Mouse (Mus musculus): ENCODE measurements around the gene Fam222b. TPM values are rescaled to one million over a fixed set of nuclear protein-coding genes. Genes with fewer than 3 reads are reported as not detected.

Gene Fam222b
- total RNA-seq, 2 experiments from 2014 or later, result 27.5 to 32.1 TPM

DNA sequence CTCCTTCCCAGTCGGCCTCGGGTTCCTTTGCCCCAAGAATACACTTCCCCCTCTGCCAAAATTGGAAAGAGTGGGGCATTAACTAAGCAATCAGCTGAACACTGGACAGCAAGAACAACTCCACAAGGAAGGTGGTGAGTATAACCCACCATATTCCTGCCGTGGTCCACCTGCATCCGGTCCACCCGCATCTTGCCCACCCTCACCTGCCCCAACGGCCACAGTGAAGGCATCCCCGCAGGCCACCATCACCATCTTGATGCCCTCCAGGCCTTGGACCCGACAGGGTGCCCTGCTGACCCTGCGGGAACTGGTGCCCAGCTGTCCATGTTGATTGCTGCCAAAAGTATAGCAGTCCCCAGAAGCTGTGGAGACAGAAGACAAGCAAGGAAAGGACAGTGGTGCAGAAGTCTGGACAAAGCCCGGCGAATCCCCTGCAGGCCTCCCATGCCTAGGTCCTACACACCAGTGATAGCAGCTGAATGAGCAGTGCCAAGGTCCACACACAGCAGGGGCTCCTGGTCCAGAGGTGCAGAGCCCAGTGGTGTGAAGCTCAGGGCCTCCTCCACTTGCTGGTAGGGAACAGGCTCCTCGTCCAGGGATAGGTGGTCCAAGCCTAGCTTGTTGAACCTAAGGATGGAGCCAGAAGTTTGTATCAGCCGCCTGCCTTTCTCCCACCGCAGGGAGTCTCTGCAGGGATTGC lies 72.9 kb downstream of the Fam222b start:
- Histone ChIP-seq H3K27ac (no peak overlapping the region), H3K4me3 (no peak overlapping the region)
- no peak for DNase-seq (ENCODE audit: extremely low spot score in 1 of 2, low spot score in 2 of 2)
- intact Hi-C loops (cut with DNase I), result no loop called here
- TF ChIP-seq CTCF (IDR thresholded peaks at IDR 0.05), result no peak

DNA sequence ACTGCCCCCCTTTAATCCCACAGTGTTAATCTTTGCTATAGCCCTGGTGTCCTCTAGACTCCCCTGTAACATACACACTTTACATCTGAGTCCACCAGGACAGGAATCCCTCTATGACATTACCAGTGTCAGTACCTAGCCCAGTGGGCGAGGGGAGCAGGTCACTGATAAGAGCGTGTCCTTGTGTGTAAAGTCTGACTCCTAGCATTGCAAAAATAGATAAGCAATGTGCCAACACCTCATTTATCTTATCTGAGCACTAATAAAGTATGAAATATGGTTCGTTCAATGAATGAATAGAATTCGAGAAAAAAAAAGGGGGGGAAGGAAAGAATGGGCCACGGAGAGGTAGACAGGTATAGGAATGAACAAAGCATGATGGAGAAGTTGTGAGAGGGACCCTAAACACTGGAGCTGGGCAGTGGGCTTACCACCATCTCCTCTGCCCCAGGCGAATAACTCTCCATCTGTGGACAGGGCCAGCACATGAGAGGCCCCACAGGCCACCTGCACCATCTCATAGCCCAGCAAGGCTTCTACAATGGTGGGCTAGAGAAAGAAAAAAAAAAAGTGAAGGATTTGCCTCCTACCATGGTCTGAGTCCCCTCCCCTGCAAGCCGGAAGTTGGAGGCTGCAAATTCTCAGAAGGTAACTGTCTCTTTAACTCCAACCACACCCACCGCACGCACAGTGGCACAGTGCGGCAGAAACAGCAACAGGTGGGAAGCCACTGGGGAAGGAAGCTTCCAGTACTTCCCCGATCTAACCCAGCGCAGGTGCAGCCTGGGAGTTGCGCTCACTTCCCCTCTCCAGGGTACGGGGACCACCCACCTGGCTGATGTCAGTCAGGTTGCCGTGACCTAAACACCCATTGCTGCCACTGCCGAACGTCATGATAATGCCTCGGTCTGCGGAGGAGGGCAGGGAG lies 74.3 kb downstream of the Fam222b start:
- TF ChIP-seq CTCF (IDR thresholded peaks at IDR 0.05), result no peak
- H3K27ac ChIP-seq, result no peak overlapping the region
- H3K4me3 ChIP-seq, result no peak overlapping the region
- intact Hi-C loops (cut with DNase I), result no loop called here
- no peak for DNase-seq (ENCODE audit: extremely low spot score in 1 of 2, low spot score in 2 of 2)

DNA sequence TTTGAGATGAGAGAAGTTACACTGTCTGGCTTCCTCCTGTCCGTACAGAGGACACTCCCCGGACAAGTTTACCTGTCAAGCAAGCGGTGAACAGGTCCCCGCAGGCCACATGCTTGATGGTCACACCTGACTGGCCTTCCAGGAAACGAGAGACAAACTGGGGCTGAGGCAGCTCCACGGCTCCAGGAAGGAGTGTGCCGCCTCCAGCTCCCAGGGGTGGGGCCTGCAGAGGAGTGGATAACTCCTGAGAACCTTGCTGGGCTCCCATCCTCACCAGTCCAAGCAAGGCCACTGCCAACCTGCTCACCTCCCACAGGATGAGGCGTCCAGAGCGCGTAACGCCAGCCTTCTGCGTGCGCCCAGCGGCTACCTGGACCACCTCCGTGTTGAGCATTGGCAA lies 75.8 kb downstream of the Fam222b start:
- no peak for DNase-seq (ENCODE audit: extremely low spot score in 1 of 2, low spot score in 2 of 2)
- Histone ChIP-seq H3K4me3 (no peak overlapping the region), H3K27ac (no peak overlapping the region)
- TF ChIP-seq CTCF (IDR thresholded peaks at IDR 0.05), result no peak
- intact Hi-C loops (cut with DNase I), result no loop called here

DNA sequence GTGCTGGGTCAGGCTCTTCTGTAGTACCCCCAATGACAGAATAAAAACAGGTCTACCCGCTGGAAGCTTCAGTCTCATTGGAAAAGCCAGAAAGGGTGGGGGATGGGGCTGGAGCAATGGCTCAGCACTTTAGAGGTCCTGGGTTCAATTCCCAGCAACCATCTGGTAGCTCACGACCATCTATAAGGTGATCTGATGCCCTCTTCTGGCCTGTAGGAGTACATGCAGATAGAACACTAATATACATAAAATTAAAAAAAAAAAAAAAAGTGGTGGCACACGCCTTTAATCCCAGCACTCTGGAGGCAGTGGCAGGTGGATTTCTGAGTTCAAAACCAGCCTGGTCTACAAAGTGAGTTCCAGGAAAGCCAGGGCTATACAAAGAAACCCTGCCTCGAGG lies 76.9 kb downstream of the Fam222b start:
- intact Hi-C loops (cut with DNase I), result no loop called here
- peak; percentile 18 for TF ChIP-seq CTCF (IDR thresholded peaks at IDR 0.05)
- Histone ChIP-seq H3K27ac (no peak overlapping the region), H3K4me3 (no peak overlapping the region)
- DNase-seq (ENCODE audit: extremely low spot score in 1 of 2, low spot score in 2 of 2), result no peak

DNA sequence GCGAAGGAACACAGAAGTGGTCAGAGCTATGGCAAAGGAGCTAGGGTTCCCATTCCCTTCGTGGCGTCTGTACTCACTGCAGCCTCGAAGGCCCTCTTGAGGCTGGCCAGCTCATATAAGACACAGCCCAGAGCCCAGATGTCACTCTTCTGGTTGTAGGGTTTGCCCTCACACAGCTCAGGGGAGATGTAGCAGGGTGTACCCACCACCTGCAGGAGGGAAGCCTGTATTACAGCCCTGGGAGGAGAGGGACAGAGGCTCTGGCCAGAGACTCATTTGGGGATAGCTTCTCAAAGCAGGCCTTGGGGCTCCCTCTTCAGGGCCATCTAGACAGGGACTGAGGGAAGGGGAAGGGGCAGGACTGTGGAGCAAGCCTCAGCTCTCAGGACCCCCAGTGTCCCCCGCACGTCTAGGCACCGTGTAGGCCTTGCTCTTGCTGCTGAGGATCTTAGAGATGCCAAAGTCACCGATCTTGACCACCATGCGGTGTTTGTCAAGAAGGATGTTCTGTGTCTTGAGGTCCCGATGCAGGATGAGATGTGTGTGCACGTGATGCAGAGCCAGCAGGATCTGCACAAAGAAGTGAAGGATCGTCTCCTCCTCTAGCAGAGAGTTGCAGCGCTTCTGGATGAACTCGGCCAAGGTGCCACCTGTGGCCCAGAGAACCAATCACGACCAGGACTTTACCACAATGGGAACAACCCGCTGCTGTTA lies 77.7 kb downstream of the Fam222b start:
- no peak for DNase-seq (ENCODE audit: extremely low spot score in 1 of 2, low spot score in 2 of 2)
- TF ChIP-seq CTCF (IDR thresholded peaks at IDR 0.05), result peak; percentile 8; the same call in 1 of the 2 replicates
- intact Hi-C loops (cut with DNase I), result no loop called here
- Histone ChIP-seq H3K27ac (no peak overlapping the region), H3K4me3 (no peak overlapping the region)

DNA sequence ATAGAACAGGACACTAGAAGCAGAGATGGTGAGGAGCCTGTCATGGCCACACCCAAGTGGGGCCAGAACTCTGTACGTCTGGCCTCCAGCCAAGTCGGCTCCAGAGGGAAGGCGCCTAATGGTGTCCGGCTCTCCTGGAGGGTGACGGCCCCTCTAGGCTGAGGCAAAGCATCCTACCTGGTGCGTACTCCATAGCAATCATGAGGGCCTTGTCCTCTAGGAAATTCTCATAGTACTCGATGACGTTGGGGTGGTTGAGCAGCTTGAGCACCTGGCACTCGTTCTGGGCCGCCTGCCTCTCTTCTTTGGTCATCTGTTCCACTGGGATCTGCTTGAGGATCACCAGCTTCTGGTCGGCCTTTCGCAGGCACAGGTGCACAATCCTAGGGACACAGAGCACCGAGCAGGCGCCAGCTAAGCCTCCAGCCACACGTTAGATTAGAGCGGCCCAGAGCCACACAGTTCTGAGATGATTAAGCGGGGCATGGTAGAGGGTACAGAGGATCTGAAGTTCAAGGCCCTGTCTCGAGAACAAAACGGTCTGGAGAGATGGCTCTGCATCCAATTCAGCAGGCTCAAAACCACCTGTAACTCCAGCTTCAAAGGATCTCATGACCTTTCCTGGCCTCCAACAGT lies 78.4 kb downstream of the Fam222b start:
- intact Hi-C loops (cut with DNase I), result no loop called here
- DNase-seq (ENCODE audit: extremely low spot score in 1 of 2, low spot score in 2 of 2), result no peak
- TF ChIP-seq CTCF (IDR thresholded peaks at IDR 0.05), result no peak
- H3K27ac ChIP-seq, result no peak overlapping the region
- H3K4me3 ChIP-seq, result no peak overlapping the region

DNA sequence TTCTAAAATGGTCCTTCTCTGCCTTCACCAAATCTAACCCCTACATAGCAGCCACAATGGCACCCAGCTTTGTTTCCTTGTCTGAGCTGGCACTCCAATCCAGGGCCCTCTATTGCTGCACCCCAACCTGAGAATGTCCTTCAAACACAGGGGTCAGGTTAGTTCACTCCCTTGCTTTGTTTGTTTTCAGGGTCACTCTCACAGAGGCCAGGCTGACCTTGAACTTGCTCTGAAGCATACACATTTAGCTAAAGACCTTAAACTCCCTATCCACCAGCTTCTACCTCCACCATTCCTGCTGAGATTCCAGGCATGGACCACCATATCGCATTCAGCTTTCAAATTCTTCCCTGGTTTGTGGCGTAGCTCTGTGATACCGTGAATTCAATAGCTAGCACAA lies 80.0 kb downstream of the Fam222b start:
- no peak for DNase-seq (ENCODE audit: extremely low spot score in 1 of 2, low spot score in 2 of 2)
- H3K4me3 ChIP-seq, result no peak overlapping the region
- H3K27ac ChIP-seq, result no peak overlapping the region
- intact Hi-C loops (cut with DNase I), result no loop called here
- no peak for TF ChIP-seq CTCF (IDR thresholded peaks at IDR 0.05)

DNA sequence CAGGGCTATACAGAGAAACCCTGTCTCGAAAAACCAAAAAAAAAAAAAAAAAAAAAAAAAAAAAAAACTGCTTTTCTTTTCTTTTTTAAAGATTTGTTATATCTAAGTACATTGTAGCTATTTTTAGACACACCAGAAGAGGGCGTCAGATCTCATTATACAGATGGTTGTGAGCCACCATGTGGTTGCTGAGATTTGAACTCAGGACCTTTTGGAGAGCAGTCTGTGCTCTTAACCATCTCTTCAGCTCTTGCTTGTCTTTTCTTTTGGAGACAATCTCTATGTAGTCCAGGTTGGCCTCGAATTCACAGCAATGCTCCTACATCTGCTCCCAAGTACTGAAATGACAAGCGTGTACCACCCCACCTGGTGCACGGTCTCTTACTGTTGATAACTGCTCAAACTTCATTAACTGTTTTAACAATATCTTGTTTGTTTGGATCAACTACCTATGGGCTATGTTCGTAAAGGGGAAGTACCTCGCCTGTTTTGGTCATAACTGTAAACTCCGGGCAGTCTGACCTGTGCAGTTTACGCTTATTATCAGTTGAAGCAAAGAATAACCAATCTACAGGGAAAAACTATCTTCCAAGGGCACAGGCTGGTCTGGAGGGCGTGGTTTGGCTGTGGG lies 81.4 kb downstream of the Fam222b start:
- intact Hi-C loops (cut with DNase I), result loop anchor here (2.0 to 5.0 kb wide), 2 partner anchors 17 to 139 kb away; partner anchors contain the start of gene Flot2
- TF ChIP-seq CTCF (IDR thresholded peaks at IDR 0.05), result peak; percentile 12; the same call in 1 of the 2 replicates
- Histone ChIP-seq H3K27ac (no peak overlapping the region; the same call in 1 of the 2 replicates), H3K4me3 (peak overlapping the region; percentile 58)
- no peak for DNase-seq (ENCODE audit: extremely low spot score in 1 of 2, low spot score in 2 of 2)

DNA sequence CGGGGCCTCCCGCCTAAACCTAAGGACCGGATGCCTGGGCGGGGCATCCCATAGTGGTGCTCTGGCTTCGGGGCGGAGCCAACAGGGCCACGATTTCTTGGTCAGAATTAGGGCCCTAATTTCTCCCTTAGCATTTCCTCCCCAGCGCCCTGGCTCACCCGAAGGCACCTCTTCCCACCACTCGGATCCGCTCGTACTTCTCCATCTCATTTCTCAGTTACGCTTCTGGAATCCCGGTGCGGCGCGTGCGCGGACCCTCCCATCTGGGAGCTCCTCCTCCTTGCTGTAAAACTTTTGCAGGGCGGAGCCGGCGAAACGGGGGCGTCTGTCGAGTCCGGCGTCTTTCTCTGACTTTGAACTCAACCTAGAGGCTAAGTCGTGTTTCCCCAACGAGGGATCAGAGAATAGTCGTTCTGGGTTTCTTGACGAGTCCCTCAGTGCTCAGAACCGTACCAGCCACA lies 82.0 kb downstream of the Fam222b start, which contains the start of the genes Nek8 and Tlcd1:
Gene Nek8 (minus strand): TSS at position 274 of the 461 bp plus-strand sequence.
Gene Tlcd1 (plus strand): TSS at position 310 of the 461 bp plus-strand sequence.
- DNase-seq (ENCODE audit: extremely low spot score in 1 of 2, low spot score in 2 of 2), result peak; percentile 76 to 77
- intact Hi-C loops (cut with DNase I), result loop anchor here (2.0 to 5.0 kb wide), 2 partner anchors 18 to 139 kb away; partner anchors contain the start of gene Flot2
- TF ChIP-seq CTCF (IDR thresholded peaks at IDR 0.05), result no peak
- peak within 1 kb of the TSS; percentile 58 for H3K4me3 ChIP-seq
- H3K27ac ChIP-seq, result peak within 1 kb of the TSS; percentile 2; the same call in 1 of the 2 replicates

DNA sequence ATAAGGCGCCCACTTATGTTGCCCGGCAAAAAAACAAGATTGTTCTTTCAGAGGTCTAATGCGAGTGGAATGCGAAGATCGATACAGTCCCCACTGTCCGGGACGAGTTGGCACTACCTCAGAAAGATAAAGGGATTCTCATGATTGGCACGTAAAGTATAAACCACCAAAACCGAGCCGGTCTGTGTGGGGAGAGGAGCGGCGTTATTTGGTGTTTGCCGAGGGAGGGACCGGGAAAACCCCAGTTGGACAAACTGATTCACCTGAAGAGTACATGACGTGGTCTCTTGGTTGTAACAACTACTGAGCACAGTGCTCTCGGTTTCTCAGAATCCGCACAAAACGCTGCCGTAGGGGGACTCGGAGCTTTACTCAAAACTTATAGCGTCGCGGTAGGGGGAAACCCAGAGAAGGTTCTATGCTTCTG lies 82.5 kb downstream of the Fam222b start:
- intact Hi-C loops (cut with DNase I), result loop anchor here (1.0 to 5.0 kb wide), 3 partner anchors 18 to 140 kb away; partner anchors contain the start of gene Flot2
- no peak for DNase-seq (ENCODE audit: extremely low spot score in 1 of 2, low spot score in 2 of 2)
- no peak overlapping the region; the same call in 1 of the 2 replicates for H3K27ac ChIP-seq
- TF ChIP-seq CTCF (IDR thresholded peaks at IDR 0.05), result no peak
- H3K4me3 ChIP-seq, result peak overlapping the region; percentile 58
